Mouse (Mus musculus): Measurements from ENCODE around the gene Ctxn2. TPM values are rescaled to one million over a fixed set of nuclear protein-coding genes. Genes with fewer than 3 reads are reported as not detected.
A peak's percentile ranks its signal among the peaks of the same experiment; 100 is the strongest.

Ctxn2 gene
- polyA plus RNA-seq, 1 experiment from 2014 or later, result 0.12 TPM

DNA sequence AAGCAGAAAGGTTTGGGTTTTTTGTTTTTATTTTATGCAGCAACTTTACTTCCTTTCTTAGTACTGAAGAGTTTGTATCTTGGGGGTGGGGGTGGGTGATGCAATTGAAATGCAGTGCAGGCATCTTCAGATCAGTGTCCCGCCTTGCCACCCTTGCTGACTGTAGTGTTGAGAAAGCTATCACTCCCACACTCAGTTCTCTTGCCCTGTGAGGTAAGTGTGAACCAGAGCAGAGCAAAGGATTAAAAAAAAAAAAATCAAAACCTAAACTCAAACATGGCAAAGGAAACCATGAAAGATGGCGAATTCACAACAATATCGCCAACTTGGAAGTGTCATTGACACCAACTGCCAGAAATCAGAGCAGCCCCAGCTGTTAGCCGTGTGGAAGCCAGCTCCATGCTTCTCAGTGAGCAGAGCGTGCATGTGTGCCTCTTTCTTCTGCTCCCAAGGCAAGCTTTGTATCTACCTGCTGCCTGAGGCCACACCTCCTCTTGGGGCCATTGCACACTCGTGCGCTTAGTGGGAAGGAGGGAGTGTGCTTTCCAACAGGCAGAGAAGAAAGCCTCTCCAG, 41.8 kb downstream of the Ctxn2 start:
- Histone ChIP-seq H3K27ac (ENCODE audit: low read depth, low read length) (no peak overlapping the region), H3K9ac (ENCODE audit: low read depth, low read length) (no peak overlapping the region), H3K4me3 (ENCODE audit: low read depth, low read length) (no peak overlapping the region), H3K9me3 (ENCODE audit: control insufficient read depth) (no peaks in the 10 kb centered on the region), H3K4me2 (replicated peaks; ENCODE audit: low read depth) (no peak overlapping the region), H3K27me3 (replicated peaks; ENCODE audit: control insufficient read depth, insufficient read depth, low read length) (no peaks in the 10 kb centered on the region), H3K36me3 (ENCODE audit: control insufficient read depth, insufficient read depth) (no peaks in the 10 kb centered on the region), H3K4me1 (replicated peaks; ENCODE audit: control insufficient read depth, insufficient read depth, low read length) (no peaks in the 10 kb centered on the region)
- WGBS, result 77% methylated on average over 7 of the region's 7 CpGs
- ATAC-seq, result no peak
- TF ChIP-seq CTCF (IDR thresholded peaks at IDR 0.05; ENCODE audit: low read depth), result no peak

DNA sequence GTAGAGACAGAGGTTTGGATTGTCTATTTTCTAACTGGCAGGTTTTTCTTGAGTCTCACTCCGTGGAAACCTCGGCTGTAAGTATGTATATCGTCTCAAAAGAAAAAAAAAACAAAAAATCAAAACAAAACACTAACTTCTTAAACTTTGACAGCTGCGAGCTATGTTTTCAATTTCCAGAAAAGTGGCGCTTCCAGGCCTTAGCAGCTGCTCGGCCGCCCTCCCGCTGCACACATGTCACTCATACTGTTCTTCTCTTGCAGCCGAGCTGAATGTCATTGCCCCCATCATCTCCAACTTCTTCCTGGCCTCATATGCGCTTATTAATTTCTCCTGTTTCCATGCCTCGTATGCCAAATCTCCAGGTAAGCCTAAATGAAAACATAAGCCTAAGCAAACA, 51.4 kb downstream of the Ctxn2 start:
- Histone ChIP-seq H3K27ac (ENCODE audit: low read depth, low read length) (no peak overlapping the region), H3K9me3 (ENCODE audit: control insufficient read depth) (no peaks in the 10 kb centered on the region), H3K4me1 (replicated peaks; ENCODE audit: control insufficient read depth, insufficient read depth, low read length) (no peaks in the 10 kb centered on the region), H3K27me3 (replicated peaks; ENCODE audit: control insufficient read depth, insufficient read depth, low read length) (no peaks in the 10 kb centered on the region), H3K4me3 (ENCODE audit: low read depth, low read length) (no peak overlapping the region), H3K4me2 (replicated peaks; ENCODE audit: low read depth) (no peak overlapping the region), H3K9ac (ENCODE audit: low read depth, low read length) (no peak overlapping the region), H3K36me3 (ENCODE audit: control insufficient read depth, insufficient read depth) (no peaks in the 10 kb centered on the region)
- 75% methylated on average over 11 of the region's 11 CpGs for WGBS
- no peak for TF ChIP-seq CTCF (IDR thresholded peaks at IDR 0.05; ENCODE audit: low read depth)
- no peak for ATAC-seq

DNA sequence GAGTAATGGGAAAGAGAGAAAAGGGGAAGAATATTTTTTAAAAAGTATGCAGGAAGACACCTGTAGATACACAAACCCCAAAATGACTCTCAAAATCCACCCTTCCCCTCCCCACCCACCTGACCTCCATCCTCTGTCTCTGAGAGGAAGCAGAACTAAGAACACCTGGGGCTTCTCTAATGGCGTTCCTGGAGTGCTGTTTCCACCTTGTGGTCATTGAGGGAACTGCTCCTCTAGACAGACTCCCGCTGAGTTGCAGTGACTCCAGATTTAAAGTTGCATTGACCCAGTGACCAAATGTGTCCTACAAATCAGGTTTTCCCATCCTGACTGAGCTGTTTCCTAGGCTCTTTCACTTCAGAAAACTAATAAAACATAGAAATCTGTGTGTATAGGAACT, 52.7 kb downstream of the Ctxn2 start:
- Histone ChIP-seq H3K4me3 (ENCODE audit: low read depth, low read length) (no peak overlapping the region), H3K36me3 (ENCODE audit: control insufficient read depth, insufficient read depth) (no peaks in the 10 kb centered on the region), H3K4me2 (replicated peaks; ENCODE audit: low read depth) (no peak overlapping the region), H3K9me3 (ENCODE audit: control insufficient read depth) (no peaks in the 10 kb centered on the region), H3K27ac (ENCODE audit: low read depth, low read length) (no peak overlapping the region), H3K9ac (ENCODE audit: low read depth, low read length) (no peak overlapping the region), H3K27me3 (replicated peaks; ENCODE audit: control insufficient read depth, insufficient read depth, low read length) (no peaks in the 10 kb centered on the region), H3K4me1 (replicated peaks; ENCODE audit: control insufficient read depth, insufficient read depth, low read length) (no peaks in the 10 kb centered on the region)
- no peak for ATAC-seq
- 2% methylated on average over 2 of the region's 2 CpGs for whole genome bisulfite sequencing
- peak; percentile 96 for TF ChIP-seq CTCF (IDR thresholded peaks at IDR 0.05; ENCODE audit: low read depth)

DNA sequence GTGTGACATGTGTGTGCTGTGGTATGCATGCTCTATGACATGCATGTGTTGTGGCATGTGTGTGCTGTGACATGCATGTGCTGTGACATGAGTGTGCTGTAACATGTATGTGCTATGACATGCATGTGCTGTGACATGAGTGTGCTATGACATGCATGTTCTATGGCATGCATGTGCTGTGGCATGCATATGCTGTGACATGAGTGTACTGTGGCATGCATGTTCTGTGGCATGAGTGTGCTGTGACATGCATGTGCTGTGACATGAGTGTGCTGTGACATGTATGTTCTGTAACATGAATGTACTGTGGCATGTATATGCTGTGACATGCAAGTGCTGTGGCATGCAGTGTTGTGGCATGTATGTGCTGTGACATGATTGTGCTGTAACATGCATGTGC, 56.4 kb downstream of the Ctxn2 start:
- no peak for ATAC-seq
- H3K9me3 ChIP-seq (ENCODE audit: control insufficient read depth), result no peaks in the 10 kb centered on the region
- H3K27me3 ChIP-seq (replicated peaks; ENCODE audit: control insufficient read depth, insufficient read depth, low read length), result no peaks in the 10 kb centered on the region
- no peaks in the 10 kb centered on the region for H3K4me1 ChIP-seq (replicated peaks; ENCODE audit: control insufficient read depth, insufficient read depth, low read length)
- no peak overlapping the region for H3K27ac ChIP-seq (ENCODE audit: low read depth, low read length)
- H3K9ac ChIP-seq (ENCODE audit: low read depth, low read length), result no peak overlapping the region
- TF ChIP-seq CTCF (IDR thresholded peaks at IDR 0.05; ENCODE audit: low read depth), result no peak
- no peak overlapping the region for H3K4me3 ChIP-seq (ENCODE audit: low read depth, low read length)
- no peak overlapping the region for H3K4me2 ChIP-seq (replicated peaks; ENCODE audit: low read depth)
- H3K36me3 ChIP-seq (ENCODE audit: control insufficient read depth, insufficient read depth), result no peaks in the 10 kb centered on the region

DNA sequence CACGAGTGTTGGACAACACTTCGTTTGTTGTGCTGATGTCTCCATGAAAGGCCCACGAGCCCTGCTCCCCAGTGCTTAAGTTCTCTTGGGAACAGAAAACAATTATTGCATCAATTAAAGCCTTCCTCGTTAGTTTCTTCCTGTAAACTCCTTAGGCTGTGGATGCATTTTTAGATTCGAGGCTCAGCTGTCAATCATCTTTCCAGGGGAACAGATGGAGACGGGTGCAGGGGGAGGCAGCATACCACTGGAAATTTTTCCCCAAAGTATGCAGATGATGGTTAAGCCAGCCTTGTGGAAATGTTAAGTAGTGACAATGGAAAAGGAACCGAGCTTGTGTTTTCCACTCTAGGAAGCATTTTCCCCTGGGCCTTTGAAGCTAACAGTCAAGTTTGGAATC, 60.3 kb downstream of the Ctxn2 start:
- H3K4me2 ChIP-seq (replicated peaks; ENCODE audit: low read depth), result no peak overlapping the region
- TF ChIP-seq CTCF (IDR thresholded peaks at IDR 0.05; ENCODE audit: low read depth), result no peak
- H3K4me1 ChIP-seq (replicated peaks; ENCODE audit: control insufficient read depth, insufficient read depth, low read length), result no peaks in the 10 kb centered on the region
- no peak for ATAC-seq
- WGBS, result 74% methylated on average over 7 of the region's 7 CpGs
- no peak overlapping the region for H3K27ac ChIP-seq (ENCODE audit: low read depth, low read length)
- H3K27me3 ChIP-seq (replicated peaks; ENCODE audit: control insufficient read depth, insufficient read depth, low read length), result no peaks in the 10 kb centered on the region
- H3K9me3 ChIP-seq (ENCODE audit: control insufficient read depth), result no peaks in the 10 kb centered on the region
- H3K9ac ChIP-seq (ENCODE audit: low read depth, low read length), result no peak overlapping the region
- no peaks in the 10 kb centered on the region for H3K36me3 ChIP-seq (ENCODE audit: control insufficient read depth, insufficient read depth)
- H3K4me3 ChIP-seq (ENCODE audit: low read depth, low read length), result no peak overlapping the region

Other genes with a start within 250 kb of the Ctxn2 start
- gene Slc24a5, start 68.6 kb upstream of the Ctxn2 start, polyA plus RNA-seq (2015; fragmentation: Nextera tagmentation; extraction: Ambion mirVana), result 0.52 TPM in 1 of 2 replicates, not detected in the other
- 22.7 and 23.0 TPM in 2 replicates for gene Myef2, start 13.0 kb upstream of the Ctxn2 start, polyA plus RNA-seq (2015; fragmentation: Nextera tagmentation; extraction: Ambion mirVana)
- not detected in 2 replicates for gene Slc12a1, start 15.8 kb downstream of the Ctxn2 start, polyA plus RNA-seq (2015; fragmentation: Nextera tagmentation; extraction: Ambion mirVana)
- 48.5 and 51.4 TPM in 2 replicates for gene Dut, start 110.5 kb downstream of the Ctxn2 start, polyA plus RNA-seq (2015; fragmentation: Nextera tagmentation; extraction: Ambion mirVana)